Mouse (Mus musculus): ENCODE data around the gene Olfr314.
"Not testable (repeated sequence)": the region's sequence is repeated elsewhere in the genome, so short reads cannot be mapped to it uniquely, and the experiment has no call there.

The Olfr314 gene

DNA sequence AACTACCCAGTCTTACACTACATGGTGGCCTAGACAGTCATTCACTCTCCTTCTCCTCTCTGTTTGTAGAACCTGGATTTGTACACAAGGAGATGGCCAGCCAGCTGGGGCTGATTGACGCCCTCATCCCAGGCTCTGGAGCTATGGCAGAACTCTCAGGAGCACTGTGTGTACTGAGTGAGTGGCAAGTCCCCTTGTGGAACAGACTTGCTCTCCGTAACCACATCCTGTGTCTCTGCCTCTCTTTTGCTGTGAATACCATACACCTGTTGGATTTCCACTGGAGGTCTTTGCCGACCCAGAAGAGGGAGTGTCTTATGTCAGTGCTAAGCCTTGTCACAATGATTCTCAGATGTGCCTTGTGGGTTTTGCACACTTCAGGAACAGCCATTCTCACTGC, 49.8 kb downstream of the Olfr314 start:
- DNase-seq (ENCODE audit: low spot score): not testable (repeated sequence)

Measured in ovary, postnatal 14 days (tissue).